Mouse (Mus musculus): ENCODE data around the gene Me1. TPM values are rescaled to one million over a fixed set of nuclear protein-coding genes. Genes with fewer than 3 reads are reported as not detected.
"Not testable (repeated sequence)": the region's sequence is repeated elsewhere in the genome, so short reads cannot be mapped to it uniquely, and the experiment has no call there.

Gene Me1
- polyA plus RNA-seq, 1 experiment: 45.6 TPM

DNA sequence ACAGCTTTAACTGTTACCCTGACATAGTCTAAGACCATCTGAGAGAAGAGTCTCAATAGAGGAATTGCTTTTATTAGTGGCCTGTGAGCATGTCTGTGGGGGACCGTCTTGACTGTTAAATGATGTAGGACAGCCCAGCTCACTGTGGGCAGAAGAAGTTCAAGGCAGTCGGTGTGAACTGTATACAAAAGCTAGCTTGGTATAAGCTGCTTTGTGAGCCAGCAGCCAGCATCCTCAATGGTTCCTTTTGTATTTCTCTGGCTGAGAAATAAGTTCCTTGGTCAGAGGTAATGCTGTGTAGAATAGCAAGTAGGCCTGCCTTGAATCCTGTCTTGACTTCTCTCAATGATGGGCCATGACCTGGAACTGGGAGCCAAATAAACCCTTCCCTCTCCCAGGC, 73.7 kb downstream of the Me1 start:
- no peak overlapping the region for H3K4me3 ChIP-seq (ENCODE audit: insufficient read depth, low read length)
- TF ChIP-seq CTCF (IDR thresholded peaks at IDR 0.05; ENCODE audit: extremely low read depth, insufficient read depth, low read length) (no peak), POLR2A (IDR thresholded peaks at IDR 0.05; ENCODE audit: extremely low read depth, insufficient read depth, low read length) (no peak)
- no peak overlapping the region for H3K27ac ChIP-seq (ENCODE audit: insufficient read depth, low read length)
- peaks cover 15% of the 10 kb centered on the region for H3K4me1 ChIP-seq (ENCODE audit: control insufficient read depth, insufficient read depth, low read length)

DNA sequence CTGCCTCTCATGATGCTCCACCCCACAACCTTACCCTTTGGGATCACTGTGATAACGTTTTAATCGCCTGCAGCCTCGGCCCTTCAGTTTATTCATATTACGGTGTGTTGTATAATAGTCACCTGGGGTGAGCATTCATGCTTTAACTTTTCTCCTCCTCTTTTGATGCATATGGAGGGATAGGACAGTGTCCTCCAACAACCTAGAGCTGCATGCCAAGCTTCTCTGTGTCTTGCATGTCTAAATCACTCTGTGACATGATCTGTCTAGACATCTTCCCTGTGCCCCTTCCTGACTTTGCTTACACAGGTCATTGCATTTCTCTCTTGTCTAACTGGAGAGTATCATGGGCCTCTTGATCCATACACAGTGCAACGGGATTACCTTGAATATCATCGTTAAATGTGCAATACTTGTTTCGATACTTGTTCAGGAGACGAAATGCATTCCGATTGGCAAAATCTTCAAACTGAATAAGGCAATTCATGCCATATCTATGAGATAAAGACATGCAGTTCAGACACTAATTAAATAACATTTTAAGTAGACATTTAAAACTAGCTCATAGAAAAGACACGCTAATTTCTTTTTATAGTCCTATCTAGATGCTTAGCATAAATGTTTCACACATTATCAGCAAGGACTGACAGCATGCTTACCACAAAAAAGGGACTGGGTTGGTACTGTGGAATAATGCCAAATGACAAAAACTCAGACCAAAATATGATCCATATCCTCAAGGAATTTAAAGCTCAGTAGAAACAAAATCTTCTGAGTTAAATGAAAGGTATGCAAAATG, 76.2 kb downstream of the Me1 start:
- Histone ChIP-seq H3K4me3 (ENCODE audit: insufficient read depth, low read length) (no peak overlapping the region), H3K4me1 (ENCODE audit: control insufficient read depth, insufficient read depth, low read length) (peaks cover 4% of the 10 kb centered on the region; the same call in 1 of the 2 replicates), H3K27ac (ENCODE audit: insufficient read depth, low read length) (no peak overlapping the region)
- TF ChIP-seq CTCF (IDR thresholded peaks at IDR 0.05; ENCODE audit: extremely low read depth, insufficient read depth, low read length) (no peak), POLR2A (IDR thresholded peaks at IDR 0.05; ENCODE audit: extremely low read depth, insufficient read depth, low read length) (no peak)

DNA sequence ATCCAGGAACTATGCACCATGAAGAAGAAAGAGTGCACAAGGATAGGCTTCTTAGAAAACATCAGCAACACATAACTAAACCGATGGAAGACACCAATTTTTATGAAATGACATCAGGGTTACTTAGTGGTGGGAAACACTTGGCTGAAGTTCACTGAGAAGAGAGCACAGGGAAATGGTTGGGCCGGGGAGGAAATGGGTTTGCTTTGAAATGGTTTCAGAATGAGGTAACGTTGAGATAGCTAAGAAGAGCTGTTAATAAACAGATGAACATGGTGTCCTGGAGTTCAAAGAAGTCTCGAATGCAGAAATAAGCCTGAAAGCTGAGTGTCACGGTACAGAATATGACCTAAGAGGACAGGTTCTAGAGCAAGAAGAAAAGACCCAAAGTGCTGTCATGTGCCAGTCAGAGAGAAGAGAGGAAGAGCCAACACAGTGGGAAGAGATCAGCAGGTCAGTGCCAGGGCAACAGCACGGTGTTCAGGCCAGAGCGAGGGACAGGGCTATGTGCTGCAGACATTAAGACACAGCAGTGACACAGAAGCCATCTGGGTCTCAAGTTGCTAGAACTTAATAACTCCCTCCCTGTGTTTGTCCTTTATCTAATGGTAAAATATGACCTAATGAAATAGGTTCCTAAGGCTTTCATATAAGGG, 77.8 kb downstream of the Me1 start:
- H3K27ac ChIP-seq (ENCODE audit: insufficient read depth, low read length): no peak overlapping the region
- H3K4me3 ChIP-seq (ENCODE audit: insufficient read depth, low read length): no peak overlapping the region
- H3K4me1 ChIP-seq (ENCODE audit: control insufficient read depth, insufficient read depth, low read length): no peaks in the 10 kb centered on the region; the same call in 1 of the 2 replicates
- TF ChIP-seq POLR2A (IDR thresholded peaks at IDR 0.05; ENCODE audit: extremely low read depth, insufficient read depth, low read length) (no peak), CTCF (IDR thresholded peaks at IDR 0.05; ENCODE audit: extremely low read depth, insufficient read depth, low read length) (no peak)

DNA sequence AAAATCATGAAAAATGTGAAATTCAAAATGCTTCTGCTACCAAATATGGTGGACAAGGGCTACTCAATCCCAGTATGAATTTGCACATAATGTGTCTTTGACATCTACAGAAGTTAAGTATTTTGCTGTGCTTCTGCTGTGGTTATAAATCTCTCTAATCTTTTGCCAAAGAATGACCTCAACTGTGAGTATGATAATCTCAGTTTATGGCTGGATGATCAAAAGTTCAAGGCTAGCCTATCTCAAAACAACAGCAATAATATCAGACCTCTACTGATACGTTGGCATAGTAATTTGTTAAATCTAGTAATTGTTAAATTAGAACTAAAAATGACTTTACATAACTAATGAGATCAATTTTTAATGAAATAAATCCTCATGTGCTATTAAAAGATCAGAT, 80.0 kb downstream of the Me1 start:
- Histone ChIP-seq H3K4me3 (ENCODE audit: insufficient read depth, low read length) (no peak overlapping the region), H3K4me1 (ENCODE audit: control insufficient read depth, insufficient read depth, low read length) (no peaks in the 10 kb centered on the region; the same call in 1 of the 2 replicates), H3K27ac (ENCODE audit: insufficient read depth, low read length) (no peak overlapping the region)
- TF ChIP-seq CTCF (IDR thresholded peaks at IDR 0.05; ENCODE audit: extremely low read depth, insufficient read depth, low read length): no peak
- no peak for TF ChIP-seq POLR2A (IDR thresholded peaks at IDR 0.05; ENCODE audit: extremely low read depth, insufficient read depth, low read length)

DNA sequence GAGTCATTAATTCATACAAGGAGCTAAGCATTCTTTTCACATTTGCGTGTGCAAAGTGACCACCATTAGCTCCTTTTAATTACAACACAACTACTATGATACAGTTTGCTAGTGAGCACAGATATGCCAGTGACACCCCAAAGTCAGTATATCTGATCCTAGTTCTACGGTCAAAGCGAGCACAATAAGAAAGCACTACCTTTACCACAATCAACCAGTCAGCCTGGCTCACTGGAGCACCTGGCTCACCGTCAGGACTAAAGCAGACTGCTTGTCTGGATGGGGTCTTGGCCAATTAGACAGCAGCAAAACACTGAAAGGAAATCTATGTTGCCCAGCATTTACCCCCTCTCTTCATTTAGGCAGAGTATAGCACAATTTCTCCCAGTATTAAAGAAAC, 83.7 kb downstream of the Me1 start:
- Histone ChIP-seq H3K4me3 (ENCODE audit: insufficient read depth, low read length) (no peak overlapping the region), H3K4me1 (ENCODE audit: control insufficient read depth, insufficient read depth, low read length) (no peaks in the 10 kb centered on the region; the same call in 1 of the 2 replicates), H3K27ac (ENCODE audit: insufficient read depth, low read length) (no peak overlapping the region)
- TF ChIP-seq POLR2A (IDR thresholded peaks at IDR 0.05; ENCODE audit: extremely low read depth, insufficient read depth, low read length) (no peak), CTCF (IDR thresholded peaks at IDR 0.05; ENCODE audit: extremely low read depth, insufficient read depth, low read length) (no peak)

DNA sequence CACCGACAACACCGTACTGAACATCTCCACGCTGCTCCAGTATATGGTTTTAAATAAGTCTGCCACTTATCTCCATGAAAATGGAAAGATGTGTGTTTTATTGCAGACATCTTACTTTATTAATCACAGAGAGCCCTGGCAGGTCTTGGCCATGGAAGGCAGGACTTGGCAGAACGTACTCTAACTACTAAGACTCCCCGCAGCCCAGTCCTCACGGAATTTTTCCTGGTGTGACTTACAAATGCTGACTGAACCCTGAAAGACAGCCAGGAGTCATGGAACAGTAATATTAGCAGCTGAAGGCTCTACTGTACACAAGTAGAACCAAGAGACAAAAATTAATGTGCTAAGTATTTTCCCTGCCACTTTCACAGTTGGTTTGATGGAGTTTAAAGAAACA, 90.0 kb downstream of the Me1 start:
- no peaks in the 10 kb centered on the region; the same call in 1 of the 2 replicates for H3K4me1 ChIP-seq (ENCODE audit: control insufficient read depth, insufficient read depth, low read length)
- no peak overlapping the region for H3K27ac ChIP-seq (ENCODE audit: insufficient read depth, low read length)
- no peak overlapping the region for H3K4me3 ChIP-seq (ENCODE audit: insufficient read depth, low read length)
- TF ChIP-seq POLR2A (IDR thresholded peaks at IDR 0.05; ENCODE audit: extremely low read depth, insufficient read depth, low read length) (no peak), CTCF (IDR thresholded peaks at IDR 0.05; ENCODE audit: extremely low read depth, insufficient read depth, low read length) (no peak)

DNA sequence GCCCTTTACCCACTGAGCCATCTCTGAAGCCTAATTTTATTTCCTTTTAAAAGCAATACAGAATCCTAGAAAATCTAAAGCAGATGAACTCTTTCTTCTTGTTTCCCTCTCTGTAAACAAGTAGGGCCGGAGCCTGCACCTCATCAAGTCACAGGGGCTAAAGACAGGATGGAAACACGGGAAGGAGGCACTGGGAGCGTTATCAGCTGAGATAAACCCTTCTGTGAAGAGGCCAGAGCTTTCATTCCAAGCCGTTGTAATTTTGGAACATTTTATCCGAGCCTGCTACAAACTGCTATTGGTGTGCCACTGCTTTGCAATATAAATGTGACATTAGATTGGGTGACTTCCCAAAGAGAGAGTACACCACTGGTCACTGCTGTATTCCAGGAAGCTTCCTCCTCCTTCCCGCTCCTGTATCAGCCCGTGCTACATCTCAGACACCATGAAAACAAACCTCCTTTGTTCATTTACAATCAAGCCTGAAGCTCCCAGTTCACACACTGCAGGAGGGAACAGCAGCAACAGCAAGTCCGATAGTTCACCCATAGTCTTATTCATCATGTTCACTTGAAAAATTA, 95.9 kb downstream of the Me1 start:
- Histone ChIP-seq H3K4me1 (ENCODE audit: control insufficient read depth, insufficient read depth, low read length) (no peaks in the 10 kb centered on the region), H3K4me3 (ENCODE audit: insufficient read depth, low read length) (no peak overlapping the region), H3K27ac (ENCODE audit: insufficient read depth, low read length) (no peak overlapping the region)
- no peak for TF ChIP-seq CTCF (IDR thresholded peaks at IDR 0.05; ENCODE audit: extremely low read depth, insufficient read depth, low read length)
- no peak for TF ChIP-seq POLR2A (IDR thresholded peaks at IDR 0.05; ENCODE audit: extremely low read depth, insufficient read depth, low read length)

DNA sequence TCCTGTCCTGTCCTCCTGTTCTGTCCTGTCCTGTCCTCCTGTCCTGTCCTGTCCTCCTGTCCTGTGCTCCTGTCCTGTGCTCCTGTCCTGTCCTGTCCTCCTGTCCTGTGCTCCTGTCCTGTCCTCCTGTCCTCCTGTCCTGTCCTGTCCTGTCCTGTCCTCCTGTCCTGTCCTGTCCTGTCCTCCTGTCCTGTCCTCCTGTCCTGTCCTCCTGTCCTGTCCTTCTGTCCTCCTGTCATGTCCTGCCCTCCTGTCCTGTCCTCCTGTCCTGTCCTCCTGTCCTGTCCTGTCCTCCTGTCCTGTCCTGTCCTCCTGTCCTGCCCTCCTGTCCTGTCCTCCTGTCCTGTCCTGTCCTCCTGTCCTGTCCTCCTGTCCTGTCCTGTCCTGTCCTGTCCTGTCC, 98.8 kb downstream of the Me1 start:
- not testable (repeated sequence) for H3K4me3 ChIP-seq (ENCODE audit: insufficient read depth, low read length); H3K27ac ChIP-seq (ENCODE audit: insufficient read depth, low read length); H3K4me1 ChIP-seq (ENCODE audit: control insufficient read depth, insufficient read depth, low read length)

DNA sequence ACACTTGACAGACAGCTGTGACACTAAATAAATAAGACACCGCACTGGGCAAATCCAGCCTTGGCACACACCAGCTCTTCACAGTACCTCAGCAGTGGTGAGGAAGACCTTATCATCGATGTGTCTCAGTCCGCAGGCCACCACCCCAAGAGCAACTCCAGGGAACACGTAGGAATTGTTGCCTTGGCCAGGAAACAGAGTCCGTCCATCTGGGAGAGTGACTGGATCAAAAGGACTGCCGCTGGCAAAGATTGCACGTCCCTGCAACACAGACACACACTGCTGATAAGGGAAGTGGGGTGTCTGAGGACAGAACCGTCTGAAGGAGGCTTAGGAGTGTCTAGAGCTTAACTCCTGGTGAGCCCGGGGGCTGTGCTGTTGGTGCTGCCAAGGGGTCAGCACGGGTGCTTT, 101.4 kb downstream of the Me1 start:
- not testable (repeated sequence) for H3K27ac ChIP-seq (ENCODE audit: insufficient read depth, low read length); H3K4me1 ChIP-seq (ENCODE audit: control insufficient read depth, insufficient read depth, low read length)

More for the DNA sequence above, 101.4 kb downstream of the Me1 start:
- not testable (repeated sequence) for H3K4me3 ChIP-seq (ENCODE audit: insufficient read depth, low read length)
